Mouse (Mus musculus) kidney, adult 2 months (tissue): ENCODE results near the gene Glis3. TPM values are rescaled to one million over a fixed set of nuclear protein-coding genes. Genes with fewer than 3 reads are reported as not detected.

ENCODE experiments used
- DNase-seq: peaks from one replicate; pipeline ENCODE4 v3.0.0; 2021
- H3K27ac ChIP-seq: fragments of 200-500 bp; 2 replicates; pipeline ENCODE4 v1.5.1; 2012; ENCODE audit warnings: low read depth, low read length, control low read depth, inconsistent platforms; ENCODE audit not compliant: insufficient read depth
- H3K27me3 ChIP-seq: fragments of 200-500 bp; replicated peaks from 2 replicates; pipeline ENCODE4 v1.6.1; 2012; ENCODE audit warnings: mild to moderate bottlenecking, moderate library complexity, low read length, inconsistent platforms; ENCODE audit not compliant: control insufficient read depth, insufficient read depth
- H3K36me3 ChIP-seq: fragments of 200-500 bp; 2 replicates; pipeline ENCODE4 v1.6.1; 2012; ENCODE audit warnings: mild to moderate bottlenecking, moderate library complexity, low read length, inconsistent platforms; ENCODE audit not compliant: control insufficient read depth, insufficient read depth
- H3K4me1 ChIP-seq: fragments of 200-500 bp; 2 replicates; pipeline ENCODE4 v1.6.1; 2011; ENCODE audit warnings: low read length; ENCODE audit not compliant: control insufficient read depth, insufficient read depth
- H3K4me3 ChIP-seq: fragments of 200-500 bp; 2 replicates; pipeline ENCODE4 v1.5.1; 2011; ENCODE audit warnings: mild to moderate bottlenecking, low read depth, low read length, control low read depth; ENCODE audit not compliant: insufficient read depth
- CTCF ChIP-seq: fragments of 200-500 bp; conservative IDR thresholded peaks from 2 replicates; pipeline ENCODE4 v1.5.1; 2011; ENCODE audit warnings: low read depth, mild to moderate bottlenecking, control low read depth, low read length, moderate library complexity, mixed read lengths; ENCODE audit not compliant: insufficient read depth, insufficient read length
- POLR2A ChIP-seq: fragments of 200-500 bp; IDR thresholded peaks from one replicate; pipeline ENCODE4 v1.6.1; 2011; ENCODE audit warnings: low read depth, low read length, control low read depth
- WGBS: fragments of 180-500 bp; shearing (Covaris S2); methylation state at CpG from one replicate; pipeline ENCODE4 v1.1.7; 2018; 5-methylcytosine and 5-hydroxymethylcytosine counted together
- polyA plus RNA-seq: library from polyadenylated mRNA; depleted of rRNA; stranded (reverse); fragments of >200 nt; gene quantifications from 2 replicates; pipeline ENCODE4 v1.2.3, GENCODE M21; 2012

The Glis3 gene
- polyA plus RNA-seq, 1 experiment: 23.7 TPM

DNA sequence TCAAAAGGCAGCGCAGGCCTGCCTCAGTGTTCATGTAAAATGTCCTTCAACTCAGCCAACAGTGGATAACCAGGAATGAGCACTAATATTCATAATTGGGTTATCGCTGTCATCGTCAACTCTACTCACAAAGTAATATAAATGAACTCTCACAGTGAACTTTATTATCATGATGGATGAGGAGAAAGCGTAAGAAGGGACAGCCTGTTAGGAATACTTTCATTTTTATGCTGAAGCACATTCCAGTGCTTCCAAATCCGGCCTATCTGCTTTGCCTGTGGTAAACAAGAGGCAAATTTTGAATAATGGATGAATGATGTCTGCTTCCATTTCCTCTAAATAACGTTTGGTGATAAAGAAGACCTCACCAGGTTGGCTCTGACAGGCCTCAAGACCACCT is 103.3 kb downstream of the Glis3 start:
- H3K4me3 ChIP-seq: no peak overlapping the region
- H3K27ac ChIP-seq: no peak overlapping the region
- peaks cover 9% of the 10 kb centered on the region; the same call in 1 of the 2 replicates for H3K4me1 ChIP-seq
- TF ChIP-seq POLR2A (no peak), CTCF (no peak)
- DNase-seq: no peak
- no peaks in the 10 kb centered on the region for H3K36me3 ChIP-seq
- WGBS: 67% methylated on average over 6 of the region's 6 CpGs
- no peaks in the 10 kb centered on the region for H3K27me3 ChIP-seq

DNA sequence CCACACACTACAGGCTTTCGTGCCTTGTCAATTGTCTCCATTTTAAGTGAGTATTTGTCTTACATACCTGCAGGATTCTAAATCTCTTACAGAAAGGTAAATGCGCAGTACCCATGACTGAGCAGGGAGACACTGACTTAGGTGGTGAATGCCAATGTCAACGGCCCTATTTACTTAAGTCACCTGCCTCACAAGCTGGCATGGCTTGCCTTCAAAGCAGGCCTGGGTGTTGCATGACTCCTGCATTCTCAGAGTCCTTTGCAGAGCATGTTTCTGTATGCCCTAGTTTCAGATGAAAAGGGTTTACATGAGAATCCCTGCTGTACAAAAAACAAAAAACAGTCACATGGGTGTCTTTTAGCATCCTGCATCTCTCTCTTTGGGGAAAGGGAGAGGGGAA is 106.2 kb downstream of the Glis3 start:
- H3K36me3 ChIP-seq: no peaks in the 10 kb centered on the region
- TF ChIP-seq POLR2A (no peak), CTCF (no peak)
- peaks cover 14% of the 10 kb centered on the region; the same call in 1 of the 2 replicates for H3K4me1 ChIP-seq
- H3K27ac ChIP-seq: no peak overlapping the region
- DNase-seq: no peak
- no peak overlapping the region for H3K4me3 ChIP-seq
- H3K27me3 ChIP-seq: no peaks in the 10 kb centered on the region
- 76% methylated on average over 3 of the region's 3 CpGs for WGBS

DNA sequence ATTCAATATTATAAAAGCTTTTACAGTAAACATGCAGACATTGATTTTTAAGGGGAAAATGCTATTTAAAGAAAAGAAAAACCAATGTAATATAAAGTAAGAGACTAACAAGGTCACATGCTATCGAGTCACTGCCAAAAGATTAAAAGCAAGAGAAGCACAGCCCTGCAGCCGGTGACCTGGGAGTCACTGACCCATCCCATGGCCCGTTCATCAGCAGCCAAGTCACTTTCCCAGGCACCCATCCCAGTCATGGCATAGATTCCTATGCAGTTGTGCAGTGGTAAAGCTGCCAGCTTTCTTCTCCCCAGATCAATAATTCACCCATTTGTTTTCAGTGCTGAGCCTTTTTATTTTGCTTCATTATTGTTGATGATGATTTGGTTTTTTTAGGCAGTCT is 110.0 kb downstream of the Glis3 start:
- peak; percentile 86 for DNase-seq
- 20% methylated on average over 3 of the region's 3 CpGs for WGBS
- H3K36me3 ChIP-seq: no peaks in the 10 kb centered on the region
- no peak for TF ChIP-seq POLR2A
- TF ChIP-seq CTCF: no peak
- no peak overlapping the region for H3K4me3 ChIP-seq
- H3K27me3 ChIP-seq: no peaks in the 10 kb centered on the region
- peaks cover 21% of the 10 kb centered on the region; the same call in 1 of the 2 replicates for H3K4me1 ChIP-seq
- no peak overlapping the region for H3K27ac ChIP-seq

GRCm38 (mm10) chr19:28567100-28567499 is 112.8 kb downstream of the Glis3 start:
- Histone ChIP-seq H3K4me3 (no peak overlapping the region), H3K36me3 (no peaks in the 10 kb centered on the region), H3K27me3 (no peaks in the 10 kb centered on the region), H3K4me1 (peaks cover 17% of the 10 kb centered on the region), H3K27ac (peak overlapping the region; percentile 56)
- WGBS: 21% methylated on average over 1 of the region's 1 CpGs
- DNase-seq: no peak
- no peak for TF ChIP-seq CTCF
- TF ChIP-seq POLR2A: no peak

GRCm38 (mm10) chr19:28566554-28566953 is 113.3 kb downstream of the Glis3 start:
- H3K36me3 ChIP-seq: no peaks in the 10 kb centered on the region
- H3K4me3 ChIP-seq: no peak overlapping the region
- 47% methylated on average over 2 of the region's 2 CpGs for WGBS
- H3K4me1 ChIP-seq: peaks cover 22% of the 10 kb centered on the region
- no peak for DNase-seq
- no peaks in the 10 kb centered on the region for H3K27me3 ChIP-seq
- H3K27ac ChIP-seq: no peak overlapping the region; the same call in 1 of the 2 replicates
- TF ChIP-seq CTCF (no peak), POLR2A (no peak)

- H3K36me3 ChIP-seq: no peaks in the 10 kb centered on the region
- peaks cover 34% of the 10 kb centered on the region for H3K4me1 ChIP-seq
- H3K4me3 ChIP-seq: no peak overlapping the region
- no peaks in the 10 kb centered on the region for H3K27me3 ChIP-seq
- no peak for TF ChIP-seq CTCF
- TF ChIP-seq POLR2A: no peak
- DNase-seq: no peak
- peak overlapping the region; percentile 99 for H3K27ac ChIP-seq
These were observed 118.2 kb downstream of the Glis3 start for GRCm38 (mm10) chr19:28561697-28562002.

- H3K27ac ChIP-seq: peak overlapping the region; percentile 99
- 20% methylated on average over 8 of the region's 8 CpGs for WGBS
These were observed 118.8 kb downstream of the Glis3 start for GRCm38 (mm10) chr19:28560801-28561696.

More at GRCm38 (mm10) chr19:28560801-28561696, 118.8 kb downstream of the Glis3 start:
- H3K4me3 ChIP-seq: no peak overlapping the region
- no peak for TF ChIP-seq CTCF
- no peak for TF ChIP-seq POLR2A
- H3K27me3 ChIP-seq: no peaks in the 10 kb centered on the region
- H3K36me3 ChIP-seq: no peaks in the 10 kb centered on the region
- H3K4me1 ChIP-seq: peaks cover 34% of the 10 kb centered on the region
- peak; percentile 79 for DNase-seq
